Mouse (Mus musculus) bone marrow, adult 2 months (tissue): ENCODE measurements around the gene Pak2.

Experiments used
- CTCF ChIP-seq: fragments of 200-500 bp; IDR thresholded peaks from 2 replicates; pipeline ENCODE4 v1.5.1; 2011; ENCODE audit warnings: low read length, control low read depth; ENCODE audit not compliant: control insufficient read depth, insufficient read depth
- POLR2A ChIP-seq: fragments of 200-500 bp; IDR thresholded peaks from 2 replicates; pipeline ENCODE4 v1.6.1; 2011; ENCODE audit warnings: low read depth, mild to moderate bottlenecking, control low read depth, low read length, borderline replicate concordance; ENCODE audit not compliant: control insufficient read depth

DNA sequence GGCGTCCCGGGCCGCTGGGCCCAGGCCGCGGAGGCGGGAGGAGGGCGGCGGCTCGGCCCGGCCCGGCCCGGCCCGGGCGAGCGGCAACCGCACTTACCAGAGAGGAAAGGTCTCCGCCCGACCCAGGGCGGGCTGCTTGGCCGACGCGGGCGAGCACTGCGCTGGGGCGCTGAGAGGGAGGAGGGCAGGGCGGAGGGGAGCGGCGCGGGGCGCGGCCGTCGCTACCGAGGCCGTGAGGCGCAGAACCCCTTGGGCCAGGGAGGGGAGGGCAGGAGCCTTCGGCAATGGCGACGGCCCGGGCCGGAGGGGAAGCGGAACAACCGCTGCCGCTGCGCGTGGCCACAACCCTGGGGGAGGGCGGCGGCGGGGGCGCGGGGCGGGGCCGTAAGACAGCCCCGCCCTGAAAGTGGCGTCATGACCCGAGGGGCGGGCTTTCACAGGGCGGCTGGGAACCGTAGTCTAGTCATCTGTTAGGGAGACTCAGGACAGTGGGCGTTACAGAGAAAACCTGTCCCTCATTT, at the start of gene Pak2:
- TF ChIP-seq CTCF (no peak), POLR2A (peak; percentile 92)
